Comparison of ENCODE assay signal across 25 mouse cellular contexts in the genomic region with DNA sequence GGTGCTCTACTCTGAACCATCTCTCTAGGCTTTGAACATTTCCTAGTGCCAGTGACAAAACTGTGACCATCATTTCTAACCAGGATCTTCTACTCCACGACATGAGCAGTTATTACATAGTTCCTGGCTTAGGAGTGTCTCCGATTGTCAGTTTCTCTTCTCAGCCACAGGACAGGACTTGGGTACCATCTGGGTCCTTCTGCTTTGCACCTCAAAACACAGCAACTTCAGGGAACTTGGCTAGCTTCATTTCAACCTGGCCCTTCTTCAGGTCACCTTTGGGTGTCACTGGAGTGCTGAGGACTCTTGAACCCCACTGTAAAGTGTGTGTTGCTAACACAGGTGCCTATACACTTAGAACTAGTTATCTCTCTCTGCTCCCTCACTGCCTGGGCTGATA. TPM values are rescaled to one million over a fixed set of nuclear protein-coding genes. Genes with fewer than 3 reads are reported as not detected.
"Had no signal": no experiment of that assay in that cellular context is flagged by ENCODE, and none has a peak within 500 bp of the region (broad histone marks: within the 10 kb centered on the region; RNA-seq: fewer than 3 reads in every experiment).

No protein-coding gene starts in this region.

- H3K9ac ChIP-seq: forebrain, postnatal 0 days; heart, embryonic 13.5 days; heart, embryonic 15.5 days; hindbrain, embryonic 12.5 days; hindbrain, embryonic 14.5 days; intestine, embryonic 15.5 days; limb, embryonic 13.5 days; limb, embryonic 15.5 days; liver, embryonic 13.5 days had no signal

- H3K9me3 ChIP-seq: heart, embryonic 13.5 days; heart, embryonic 15.5 days; hindbrain, embryonic 10.5 days; hindbrain, embryonic 12.5 days; intestine, embryonic 15.5 days; limb, embryonic 13.5 days; limb, embryonic 15.5 days; liver, embryonic 13.5 days had no signal

- H3K4me2 ChIP-seq: heart, embryonic 11.5 days; heart, embryonic 13.5 days; heart, embryonic 15.5 days; hindbrain, embryonic 12.5 days; hindbrain, embryonic 14.5 days; intestine, embryonic 15.5 days; limb, embryonic 13.5 days; limb, embryonic 15.5 days; liver, embryonic 13.5 days had no signal

- H3K27me3 ChIP-seq: heart, embryonic 13.5 days; heart, embryonic 15.5 days; hindbrain, embryonic 12.5 days; intestine, embryonic 15.5 days; limb, embryonic 13.5 days; limb, embryonic 15.5 days; liver, embryonic 13.5 days had no signal

- H3K27ac ChIP-seq: heart, embryonic 13.5 days; heart, embryonic 15.5 days; hindbrain, embryonic 10.5 days; hindbrain, embryonic 12.5 days; hindbrain, embryonic 14.5 days; intestine, embryonic 15.5 days; layer of hippocampus, adult 2 months; left cerebral cortex, adult 2 months; limb, embryonic 13.5 days; limb, embryonic 15.5 days; liver, embryonic 13.5 days had no signal

- ATAC-seq: hindbrain, embryonic 16.5 days; inflammation-experienced regulatory T-cells, adult 6 months; intestine, embryonic 15.5 days; intestine, postnatal 0 days had no signal

- H3K4me1 ChIP-seq: heart, embryonic 13.5 days; heart, embryonic 15.5 days; hindbrain, embryonic 10.5 days; hindbrain, embryonic 12.5 days; intestine, embryonic 15.5 days; limb, embryonic 13.5 days; limb, embryonic 15.5 days; liver, embryonic 13.5 days had no signal

- H3K4me3 ChIP-seq: heart, embryonic 13.5 days; heart, embryonic 15.5 days; hindbrain, embryonic 10.5 days; hindbrain, embryonic 12.5 days; intestine, embryonic 15.5 days; layer of hippocampus, adult 2 months; left cerebral cortex, adult 2 months; limb, embryonic 13.5 days; limb, embryonic 15.5 days; liver, embryonic 13.5 days had no signal

- DNase-seq: forebrain, postnatal 0 days; gastrocnemius, postnatal 14 days; gastrocnemius, postnatal 36 days; heart, postnatal 14 days; heart, postnatal 36 days; kidney, adult 18-20 months; kidney, adult 8-10 months; kidney, postnatal 10 days; kidney, postnatal 25 days; kidney, postnatal 4 days; liver, embryonic 13.5 days had no signal

- H3K36me3 ChIP-seq: heart, embryonic 13.5 days; heart, embryonic 15.5 days; hindbrain, embryonic 10.5 days; hindbrain, embryonic 12.5 days; intestine, embryonic 15.5 days; limb, embryonic 13.5 days; limb, embryonic 15.5 days; liver, embryonic 13.5 days had no signal

RNA-seq across cellular contexts. Expression of gene Cdkl4, which starts 30.8 kb away (rescaled TPM):
- total RNA-seq: gastrocnemius, postnatal 36 days had no signal
- polyA plus RNA-seq: heart, embryonic 11.5 days; heart, embryonic 13.5 days had no signal
